Mouse (Mus musculus) small intestine, adult 10 weeks (tissue): ENCODE results near the gene Tmem251. TPM values are rescaled to one million over a fixed set of nuclear protein-coding genes. Genes with fewer than 3 reads are reported as not detected.

Source experiments
- polyA plus RNA-seq: library from polyadenylated mRNA; stranded (reverse); fragments of 350-450 nt; fragmentation: Illumina TruSeq; extraction: RNeasy Lipid Tissue Mini Kit (QIAGEN cat#74804); gene quantifications from one replicate; pipeline ENCODE4 v1.2.3, GENCODE M21; 2014; ENCODE audit warnings: low replicate concordance

The Tmem251 gene
- polyA plus RNA-seq = 12.3 TPM

GRCm38 (mm10) chr12:102743589-102744574, at the start of gene Tmem251, which contains the start of gene Moap1:
Gene Tmem251 (plus strand): TSS chr12:102743762.
Gene Moap1 (minus strand): TSS chr12:102743661.

GRCm38 (mm10) chr12:102704457-102705198, 38.9 kb upstream of the Tmem251 start, which contains the start of gene Itpk1:
Gene Itpk1 (minus strand): TSS chr12:102704930.

GRCm38 (mm10) chr12:102757689-102758402, 14.3 kb downstream of the Tmem251 start, which contains the start of the genes Gm28051, Gon7 and Ubr7:
Gene Gm28051 (minus strand): TSS chr12:102757765.
Gene Gon7 (minus strand): TSS chr12:102757803.
Gene Ubr7 (plus strand): TSS chr12:102757967.

GRCm38 (mm10) chr12:102758403-102758756, 14.8 kb downstream of the Tmem251 start, which contains the start of gene Gm20604:
Gene Gm20604 (minus strand): TSS chr12:102758672.

Other genes starting within 250 kb of the Tmem251 start
- 2.9 TPM for gene Chga, start 188.8 kb upstream of the Tmem251 start, polyA plus RNA-seq
- gene Itpk1, start 38.8 kb upstream of the Tmem251 start, polyA plus RNA-seq = 2.4 TPM
- gene Moap1, start 101 bp upstream of the Tmem251 start, polyA plus RNA-seq = not detected
- not detected for gene Gm28051, start 14.0 kb downstream of the Tmem251 start, polyA plus RNA-seq
- 18.9 TPM for gene Gon7, start 14.0 kb downstream of the Tmem251 start, polyA plus RNA-seq
- gene Ubr7, start 14.2 kb downstream of the Tmem251 start, polyA plus RNA-seq = 15.8 TPM
- gene Gm20604, start 14.9 kb downstream of the Tmem251 start, polyA plus RNA-seq = 14.5 TPM
- gene Btbd7, start 134.7 kb downstream of the Tmem251 start, polyA plus RNA-seq = 34.2 TPM
- not detected for gene Cox8c, start 155.6 kb downstream of the Tmem251 start, polyA plus RNA-seq
- 0.07 TPM for gene Unc79, start 205.1 kb downstream of the Tmem251 start, polyA plus RNA-seq